Mouse (Mus musculus) telencephalon, adult 2 months (tissue): ENCODE measurements around the gene Kank2.

Experiments
- DNase-seq: peaks from one replicate; pipeline ENCODE4 v3.0.0-alpha.2; 2011; ENCODE audit warnings: low read depth, low spot score

The Kank2 gene

GRCm38 (mm10) chr9:21723377-21724146 is 75.0 kb downstream of the Kank2 start, which contains the start of gene Ldlr:
Ldlr (plus strand) TSS chr9:21723483.
- peak; percentile 55 for DNase-seq

- no peak for DNase-seq
These were observed 77.5 kb downstream of the Kank2 start for GRCm38 (mm10) chr9:21721036-21721435.

- DNase-seq = no peak
These were observed 81.5 kb downstream of the Kank2 start for GRCm38 (mm10) chr9:21717015-21717414.
